Mouse (Mus musculus): ENCODE results near the gene Fen1. TPM values are rescaled to one million over a fixed set of nuclear protein-coding genes. Genes with fewer than 3 reads are reported as not detected.

The Fen1 gene
- polyA plus RNA-seq, 1 experiment from 2014 or later: 54.9 TPM

GRCm38 (mm10) chr19:10189940-10190339, 14.0 kb downstream of the Fen1 start:
- H3K27me3 ChIP-seq (ENCODE audit: control insufficient read depth, insufficient read depth, low read length): no peaks in the 10 kb centered on the region
- H3K9me3 ChIP-seq (replicated peaks; ENCODE audit: control insufficient read depth, low read length): no peaks in the 10 kb centered on the region
- H3K36me3 ChIP-seq (ENCODE audit: control insufficient read depth, insufficient read depth): peaks cover 58% of the 10 kb centered on the region
- no peak overlapping the region for H3K4me3 ChIP-seq (ENCODE audit: low read length)
- no peak for ATAC-seq (replicated peaks; ENCODE audit: extremely low read depth, insufficient read depth, low FRiP score)
- 94% methylated on average over 8 of the region's 8 CpGs for WGBS
- H3K27ac ChIP-seq (ENCODE audit: low read length): no peak overlapping the region
- no peak overlapping the region for H3K9ac ChIP-seq (ENCODE audit: low read length)
- no peak overlapping the region for H3K4me2 ChIP-seq (ENCODE audit: low read depth, low read length)
- H3K4me1 ChIP-seq (ENCODE audit: control insufficient read depth, insufficient read depth, low read length): no peaks in the 10 kb centered on the region

- no peak overlapping the region for H3K27ac ChIP-seq (ENCODE audit: low read length)
- no peak overlapping the region for H3K4me3 ChIP-seq (ENCODE audit: low read length)
- no peak overlapping the region for H3K9ac ChIP-seq (ENCODE audit: low read length)
- no peaks in the 10 kb centered on the region for H3K27me3 ChIP-seq (ENCODE audit: control insufficient read depth, insufficient read depth, low read length)
- H3K36me3 ChIP-seq (ENCODE audit: control insufficient read depth, insufficient read depth): peaks cover 50% of the 10 kb centered on the region
- peaks cover 7% of the 10 kb centered on the region for H3K4me1 ChIP-seq (ENCODE audit: control insufficient read depth, insufficient read depth, low read length)
- ATAC-seq (replicated peaks; ENCODE audit: extremely low read depth, insufficient read depth, low FRiP score): no peak
- H3K4me2 ChIP-seq (ENCODE audit: low read depth, low read length): no peak overlapping the region
- 94% methylated on average over 6 of the region's 6 CpGs for WGBS
- no peaks in the 10 kb centered on the region for H3K9me3 ChIP-seq (replicated peaks; ENCODE audit: control insufficient read depth, low read length)
Measured at GRCm38 (mm10) chr19:10189022-10189421, 14.9 kb downstream of the Fen1 start.

GRCm38 (mm10) chr19:10188281-10188811, 15.6 kb downstream of the Fen1 start:
- Histone ChIP-seq H3K4me1 (ENCODE audit: control insufficient read depth, insufficient read depth, low read length) (peaks cover 12% of the 10 kb centered on the region), H3K4me3 (ENCODE audit: low read length) (no peak overlapping the region), H3K9me3 (replicated peaks; ENCODE audit: control insufficient read depth, low read length) (no peaks in the 10 kb centered on the region), H3K4me2 (ENCODE audit: low read depth, low read length) (no peak overlapping the region), H3K27ac (ENCODE audit: low read length) (no peak overlapping the region), H3K9ac (ENCODE audit: low read length) (no peak overlapping the region), H3K36me3 (ENCODE audit: control insufficient read depth, insufficient read depth) (peaks cover 49% of the 10 kb centered on the region), H3K27me3 (ENCODE audit: control insufficient read depth, insufficient read depth, low read length) (no peaks in the 10 kb centered on the region)
- no peak for ATAC-seq (replicated peaks; ENCODE audit: extremely low read depth, insufficient read depth, low FRiP score)
- WGBS: 83% methylated on average over 10 of the region's 10 CpGs

GRCm38 (mm10) chr19:10186569-10186968, 17.4 kb downstream of the Fen1 start:
- 92% methylated on average over 8 of the region's 8 CpGs for WGBS
- Histone ChIP-seq H3K9ac (ENCODE audit: low read length) (no peak overlapping the region), H3K4me3 (ENCODE audit: low read length) (no peak overlapping the region), H3K27ac (ENCODE audit: low read length) (no peak overlapping the region), H3K9me3 (replicated peaks; ENCODE audit: control insufficient read depth, low read length) (no peaks in the 10 kb centered on the region), H3K4me1 (ENCODE audit: control insufficient read depth, insufficient read depth, low read length) (peaks cover 18% of the 10 kb centered on the region), H3K36me3 (ENCODE audit: control insufficient read depth, insufficient read depth) (peaks cover 38% of the 10 kb centered on the region), H3K27me3 (ENCODE audit: control insufficient read depth, insufficient read depth, low read length) (no peaks in the 10 kb centered on the region), H3K4me2 (ENCODE audit: low read depth, low read length) (no peak overlapping the region)
- no peak for ATAC-seq (replicated peaks; ENCODE audit: extremely low read depth, insufficient read depth, low FRiP score)

- WGBS: 89% methylated on average over 3 of the region's 3 CpGs
- Histone ChIP-seq H3K9ac (ENCODE audit: low read length) (no peak overlapping the region), H3K4me2 (ENCODE audit: low read depth, low read length) (no peak overlapping the region), H3K27ac (ENCODE audit: low read length) (no peak overlapping the region), H3K4me3 (ENCODE audit: low read length) (no peak overlapping the region), H3K27me3 (ENCODE audit: control insufficient read depth, insufficient read depth, low read length) (no peaks in the 10 kb centered on the region), H3K36me3 (ENCODE audit: control insufficient read depth, insufficient read depth) (peaks cover 38% of the 10 kb centered on the region), H3K9me3 (replicated peaks; ENCODE audit: control insufficient read depth, low read length) (no peaks in the 10 kb centered on the region), H3K4me1 (ENCODE audit: control insufficient read depth, insufficient read depth, low read length) (peaks cover 23% of the 10 kb centered on the region)
- ATAC-seq (replicated peaks; ENCODE audit: extremely low read depth, insufficient read depth, low FRiP score): no peak
Measured at GRCm38 (mm10) chr19:10185876-10186275, 18.1 kb downstream of the Fen1 start.

- H3K4me1 ChIP-seq (ENCODE audit: control insufficient read depth, insufficient read depth, low read length): peaks cover 28% of the 10 kb centered on the region
- H3K9ac ChIP-seq (ENCODE audit: low read length): peak overlapping the region; percentile 93
- no peak for ATAC-seq (replicated peaks; ENCODE audit: extremely low read depth, insufficient read depth, low FRiP score)
- H3K27me3 ChIP-seq (ENCODE audit: control insufficient read depth, insufficient read depth, low read length): no peaks in the 10 kb centered on the region
- peak overlapping the region; percentile 90 for H3K27ac ChIP-seq (ENCODE audit: low read length)
- H3K9me3 ChIP-seq (replicated peaks; ENCODE audit: control insufficient read depth, low read length): no peaks in the 10 kb centered on the region
- H3K36me3 ChIP-seq (ENCODE audit: control insufficient read depth, insufficient read depth): peaks cover 27% of the 10 kb centered on the region
- 24% methylated on average over 12 of the region's 12 CpGs for WGBS
- H3K4me2 ChIP-seq (ENCODE audit: low read depth, low read length): peak overlapping the region; percentile 87
- H3K4me3 ChIP-seq (ENCODE audit: low read length): peak overlapping the region; percentile 81
Measured at GRCm38 (mm10) chr19:10184096-10184495, 19.9 kb downstream of the Fen1 start.

GRCm38 (mm10) chr19:10183299-10183983, 20.5 kb downstream of the Fen1 start:
- Histone ChIP-seq H3K4me1 (ENCODE audit: control insufficient read depth, insufficient read depth, low read length) (peaks cover 28% of the 10 kb centered on the region), H3K4me2 (ENCODE audit: low read depth, low read length) (peak overlapping the region; percentile 87), H3K27me3 (ENCODE audit: control insufficient read depth, insufficient read depth, low read length) (no peaks in the 10 kb centered on the region), H3K4me3 (ENCODE audit: low read length) (peak overlapping the region; percentile 81), H3K9ac (ENCODE audit: low read length) (peak overlapping the region; percentile 93), H3K36me3 (ENCODE audit: control insufficient read depth, insufficient read depth) (peaks cover 20% of the 10 kb centered on the region), H3K9me3 (replicated peaks; ENCODE audit: control insufficient read depth, low read length) (no peaks in the 10 kb centered on the region), H3K27ac (ENCODE audit: low read length) (peak overlapping the region; percentile 90)
- whole genome bisulfite sequencing: 2% methylated on average over 35 of the region's 35 CpGs
- peak; percentile 69 for ATAC-seq (replicated peaks; ENCODE audit: extremely low read depth, insufficient read depth, low FRiP score)

GRCm38 (mm10) chr19:10182670-10183298, 21.2 kb downstream of the Fen1 start, which contains the start of gene Fads1:
Fads1 (plus strand) TSS chr19:10182888.
- Histone ChIP-seq H3K9ac (ENCODE audit: low read length) (peak within 1 kb of the TSS; percentile 93), H3K9me3 (replicated peaks; ENCODE audit: control insufficient read depth, low read length) (no peaks in the 10 kb centered on the region), H3K4me2 (ENCODE audit: low read depth, low read length) (peak within 1 kb of the TSS; percentile 87), H3K27me3 (ENCODE audit: control insufficient read depth, insufficient read depth, low read length) (no peaks in the 10 kb centered on the region), H3K4me3 (ENCODE audit: low read length) (peak within 1 kb of the TSS; percentile 81), H3K4me1 (ENCODE audit: control insufficient read depth, insufficient read depth, low read length) (peaks cover 28% of the 10 kb centered on the region), H3K36me3 (ENCODE audit: control insufficient read depth, insufficient read depth) (peaks cover 13% of the 10 kb centered on the region), H3K27ac (ENCODE audit: low read length) (peak within 1 kb of the TSS; percentile 90)
- peak; percentile 96 for ATAC-seq (replicated peaks; ENCODE audit: extremely low read depth, insufficient read depth, low FRiP score)
- WGBS: under 1% methylated on average over 63 of the region's 70 CpGs

GRCm38 (mm10) chr19:10182142-10182541, 21.8 kb downstream of the Fen1 start:
- Histone ChIP-seq H3K36me3 (ENCODE audit: control insufficient read depth, insufficient read depth) (peaks cover 13% of the 10 kb centered on the region), H3K4me3 (ENCODE audit: low read length) (peak overlapping the region; percentile 81), H3K9me3 (replicated peaks; ENCODE audit: control insufficient read depth, low read length) (no peaks in the 10 kb centered on the region), H3K9ac (ENCODE audit: low read length) (peak overlapping the region; percentile 37), H3K4me1 (ENCODE audit: control insufficient read depth, insufficient read depth, low read length) (peaks cover 32% of the 10 kb centered on the region), H3K4me2 (ENCODE audit: low read depth, low read length) (peak overlapping the region; percentile 87), H3K27ac (ENCODE audit: low read length) (peak overlapping the region; percentile 49), H3K27me3 (ENCODE audit: control insufficient read depth, insufficient read depth, low read length) (no peaks in the 10 kb centered on the region)
- ATAC-seq (replicated peaks; ENCODE audit: extremely low read depth, insufficient read depth, low FRiP score): 0 out of 2 replicates have a peak, but pooled peaks have one; percentile 0
- 28% methylated on average over 7 of the region's 7 CpGs for WGBS

Data from heart, embryonic 16.5 days (tissue).